Mouse (Mus musculus) lung, postnatal 0 days (tissue): ENCODE measurements at regions not wholly inside any gene's neighbourhood (a gene's known extent, or its start where the extent isn't known, plus 50 kb on each side); places are given as distances from the start of the nearest gene placed in this dataset.
"Not testable (repeated sequence)": the region's sequence is repeated elsewhere in the genome, so short reads cannot be mapped to it uniquely, and the experiment has no call there.

Experiments used
- ATAC-seq: fragments of 200-750 bp; cut with Nextera tagmentation; 2 replicates; pipeline ENCODE4 v1.8.0; 2017; ENCODE audit warnings: moderate library complexity
- DNase-seq: peaks from one replicate; pipeline ENCODE4 v3.0.0-alpha.2; 2016; ENCODE audit warnings: low spot score
- H3K27ac ChIP-seq: fragments of 300-500 bp; sonication (generic); 2 replicates; pipeline ENCODE4 v1.5.1; 2014; ENCODE audit warnings: antibody characterized with exemption, mild to moderate bottlenecking, low read length, mixed read lengths
- H3K27me3 ChIP-seq: fragments of 300-500 bp; sonication (generic); replicated peaks from 2 replicates; pipeline ENCODE4 v1.6.1; 2014; ENCODE audit warnings: low read length, mixed read lengths; ENCODE audit not compliant: insufficient read depth
- H3K36me3 ChIP-seq: fragments of 300-500 bp; sonication (generic); 2 replicates; pipeline ENCODE4 v1.6.1; 2014; ENCODE audit warnings: low read length, mixed read lengths; ENCODE audit not compliant: insufficient read depth
- H3K4me1 ChIP-seq: fragments of 300-500 bp; sonication (generic); 2 replicates; pipeline ENCODE4 v1.6.1; 2014; ENCODE audit warnings: antibody characterized with exemption, low read depth, low read length, mixed read lengths; ENCODE audit not compliant: insufficient read depth
- H3K4me2 ChIP-seq: fragments of 300-500 bp; sonication (generic); replicated peaks from 2 replicates; pipeline ENCODE4 v1.6.1; 2014; ENCODE audit warnings: low read depth, mild to moderate bottlenecking, low read length, moderate library complexity, mixed read lengths
- H3K4me3 ChIP-seq: fragments of 300-500 bp; sonication (generic); 2 replicates; pipeline ENCODE4 v1.5.1; 2014; ENCODE audit warnings: low read depth, low read length
- H3K9ac ChIP-seq: fragments of 300-500 bp; sonication (generic); replicated peaks from 2 replicates; pipeline ENCODE4 v1.6.1; 2014; ENCODE audit warnings: low read depth, mild to moderate bottlenecking
- H3K9me3 ChIP-seq: fragments of 300-500 bp; sonication (generic); 2 replicates; pipeline ENCODE4 v1.6.1; 2016; ENCODE audit warnings: low read length, mixed read lengths
- CTCF ChIP-seq: IDR thresholded peaks from 2 replicates; pipeline ENCODE4 v1.5.1; 2016; ENCODE audit warnings: antibody characterized with exemption, mild to moderate bottlenecking
- EP300 ChIP-seq: IDR thresholded peaks from 2 replicates; pipeline ENCODE4 v1.6.1; 2016; ENCODE audit warnings: antibody characterized with exemption, mild to moderate bottlenecking, control low read depth
- WGBS: fragments of 180-500 bp; shearing (Covaris S2); extraction: QIAGEN DNeasy Blood & Tissue Kit; methylation state at CpG from one replicate; pipeline ENCODE4 v1.1.7; 2014; 5-methylcytosine and 5-hydroxymethylcytosine counted together

GRCm38 (mm10) chr8:5453469-5453868 is 348.3 kb upstream of the Slc10a2 start:
- no peaks in the 10 kb centered on the region for H3K36me3 ChIP-seq
- H3K4me2 ChIP-seq, result no peak overlapping the region
- 60% methylated on average over 4 of the region's 4 CpGs for WGBS
- TF ChIP-seq EP300, result no peak
- TF ChIP-seq CTCF, result no peak
- H3K4me3 ChIP-seq, result no peak overlapping the region
- H3K4me1 ChIP-seq, result no peaks in the 10 kb centered on the region
- no peaks in the 10 kb centered on the region for H3K27me3 ChIP-seq
- H3K27ac ChIP-seq, result no peak overlapping the region
- no peak overlapping the region for H3K9ac ChIP-seq
- DNase-seq (no peak), ATAC-seq (no peak)
- H3K9me3 ChIP-seq, result no peaks in the 10 kb centered on the region

GRCm38 (mm10) chr8:5442243-5442642 is 337.1 kb upstream of the Slc10a2 start:
- H3K9me3 ChIP-seq, H3K27me3 ChIP-seq, H3K4me2 ChIP-seq, H3K4me1 ChIP-seq, H3K4me3 ChIP-seq, ATAC-seq, H3K36me3 ChIP-seq, H3K9ac ChIP-seq, H3K27ac ChIP-seq, DNase-seq: not testable (repeated sequence)
- 87% methylated on average over 5 of the region's 5 CpGs for WGBS

- not testable (repeated sequence) for H3K4me2 ChIP-seq, ATAC-seq, H3K4me3 ChIP-seq, H3K9me3 ChIP-seq, H3K9ac ChIP-seq, H3K4me1 ChIP-seq, DNase-seq, H3K36me3 ChIP-seq, H3K27ac ChIP-seq, H3K27me3 ChIP-seq
- 74% methylated on average over 3 of the region's 3 CpGs for WGBS
These were observed 335.3 kb upstream of the Slc10a2 start for GRCm38 (mm10) chr8:5440404-5440803.

- H3K4me3 ChIP-seq, result no peak overlapping the region
- no peaks in the 10 kb centered on the region for H3K36me3 ChIP-seq
- H3K27me3 ChIP-seq, result no peaks in the 10 kb centered on the region
- TF ChIP-seq CTCF (no peak), EP300 (no peak)
- ATAC-seq, result no peak
- H3K4me1 ChIP-seq, result no peaks in the 10 kb centered on the region
- WGBS, result 39% methylated on average over 2 of the region's 2 CpGs
- H3K9me3 ChIP-seq, result no peaks in the 10 kb centered on the region
- H3K9ac ChIP-seq, result no peak overlapping the region
- H3K27ac ChIP-seq, result no peak overlapping the region
- H3K4me2 ChIP-seq, result no peak overlapping the region
- DNase-seq, result no peak
These were observed 333.9 kb upstream of the Slc10a2 start for GRCm38 (mm10) chr8:5439054-5439453.

GRCm38 (mm10) chr8:5428303-5428971 is 323.3 kb upstream of the Slc10a2 start:
- H3K9me3 ChIP-seq, result no peaks in the 10 kb centered on the region
- TF ChIP-seq EP300 (no peak), CTCF (no peak)
- no peaks in the 10 kb centered on the region for H3K36me3 ChIP-seq
- H3K27ac ChIP-seq, result no peak overlapping the region
- H3K4me3 ChIP-seq, result no peak overlapping the region
- H3K4me1 ChIP-seq, result no peaks in the 10 kb centered on the region
- 39% methylated on average over 3 of the region's 3 CpGs for WGBS
- no peak overlapping the region for H3K9ac ChIP-seq
- no peaks in the 10 kb centered on the region for H3K27me3 ChIP-seq
- DNase-seq (peak; percentile 52), ATAC-seq (peak; percentile 33; the same call in 1 of the 2 replicates)
- no peak overlapping the region for H3K4me2 ChIP-seq

GRCm38 (mm10) chr8:5416841-5417240 is 311.7 kb upstream of the Slc10a2 start:
- H3K27ac ChIP-seq, ATAC-seq, H3K4me2 ChIP-seq, H3K9ac ChIP-seq, H3K4me1 ChIP-seq, DNase-seq, H3K36me3 ChIP-seq, H3K27me3 ChIP-seq, H3K9me3 ChIP-seq, H3K4me3 ChIP-seq: not testable (repeated sequence)
- WGBS, result 39% methylated on average over 2 of the region's 2 CpGs

GRCm38 (mm10) chr8:5384851-5385250 is 279.7 kb upstream of the Slc10a2 start:
- H3K9me3 ChIP-seq, result no peaks in the 10 kb centered on the region
- no peak overlapping the region for H3K27ac ChIP-seq
- no peaks in the 10 kb centered on the region for H3K27me3 ChIP-seq
- H3K36me3 ChIP-seq, result no peaks in the 10 kb centered on the region
- WGBS, result 68% methylated on average over 2 of the region's 2 CpGs
- DNase-seq (no peak), ATAC-seq (no peak)
- H3K4me1 ChIP-seq, result no peaks in the 10 kb centered on the region
- H3K9ac ChIP-seq, result no peak overlapping the region
- TF ChIP-seq CTCF (no peak), EP300 (no peak)
- no peak overlapping the region for H3K4me2 ChIP-seq
- no peak overlapping the region for H3K4me3 ChIP-seq
